Comparison of ENCODE assay signal across 8 mouse cellular contexts in genomic region chr6:94647574-94648430, GRCm38 (mm10). TPM values are rescaled to one million over a fixed set of nuclear protein-coding genes. Genes with fewer than 3 reads are reported as not detected.
DNase-seq lines count a peak whose midpoint lies in the region; ATAC-seq lines count a peak whose summit lies in the region.

No protein-coding gene starts in this region.

- DNase-seq in 3T3-L1 (ENCODE audit: low read depth, low spot score), result peak; percentile 96
- DNase-seq in ZHBTc4 (ENCODE audit: low read depth, low spot score), result peak; percentile 87
- DNase-seq in heart, embryonic 10.5 days (ENCODE audit: low spot score), result no peak
- DNase-seq in kidney, adult 8-10 months, result peak; percentile 70 to 78
- no peak for DNase-seq in urinary bladder, adult 2 months (ENCODE audit: low spot score)

- ATAC-seq in embryonic facial prominence, embryonic 12.5 days (ENCODE audit: insufficient number of reproducible peaks, insufficient read depth, low FRiP score, low TSS enrichment), result peak; percentile 81
- ATAC-seq in liver, embryonic 16.5 days (ENCODE audit: low read depth), result peak; percentile 73
- ATAC-seq in neural tube, embryonic 15.5 days (ENCODE audit: low FRiP score), result peak; percentile 79

- 0 out of 2 replicates have a peak, but pooled peaks cover 3% of the 10 kb centered on the region for H3K36me3 ChIP-seq in embryonic facial prominence, embryonic 12.5 days
- no peaks in the 10 kb centered on the region for H3K36me3 ChIP-seq in heart, embryonic 10.5 days
- no peaks in the 10 kb centered on the region for H3K36me3 ChIP-seq in liver, embryonic 16.5 days (ENCODE audit: control insufficient read depth, insufficient read depth)
- H3K36me3 ChIP-seq in neural tube, embryonic 15.5 days, result no peaks in the 10 kb centered on the region

- H3K9ac ChIP-seq in embryonic facial prominence, embryonic 12.5 days, result no peak overlapping the region
- H3K9ac ChIP-seq in liver, embryonic 16.5 days (ENCODE audit: low read depth, low read length), result no peak overlapping the region
- no peak overlapping the region for H3K9ac ChIP-seq in neural tube, embryonic 15.5 days (replicated peaks)

- peak overlapping the region; percentile 37 for H3K4me2 ChIP-seq in embryonic facial prominence, embryonic 12.5 days (replicated peaks)
- no peak overlapping the region for H3K4me2 ChIP-seq in liver, embryonic 16.5 days (ENCODE audit: low read depth, low read length)
- H3K4me2 ChIP-seq in neural tube, embryonic 15.5 days, result peak overlapping the region; percentile 17

- H3K27ac ChIP-seq in embryonic facial prominence, embryonic 12.5 days, result peak overlapping the region; percentile 77
- H3K27ac ChIP-seq in heart, embryonic 10.5 days, result peak overlapping the region; percentile 69
- H3K27ac ChIP-seq in liver, embryonic 16.5 days (ENCODE audit: low read length), result peak overlapping the region; percentile 69
- H3K27ac ChIP-seq in neural tube, embryonic 15.5 days (replicated peaks), result peak overlapping the region; percentile 77

- H3K27me3 ChIP-seq in embryonic facial prominence, embryonic 12.5 days, result no peaks in the 10 kb centered on the region
- peaks cover 15% of the 10 kb centered on the region; the same call in 1 of the 2 replicates for H3K27me3 ChIP-seq in heart, embryonic 10.5 days (ENCODE audit: insufficient read depth, poor library complexity, severe bottlenecking)
- no peaks in the 10 kb centered on the region for H3K27me3 ChIP-seq in liver, embryonic 16.5 days (ENCODE audit: control insufficient read depth, insufficient read depth, low read depth, low read length)
- no peaks in the 10 kb centered on the region; the same call in 1 of the 2 replicates for H3K27me3 ChIP-seq in neural tube, embryonic 15.5 days (replicated peaks)

- no peak overlapping the region for H3K4me3 ChIP-seq in embryonic facial prominence, embryonic 12.5 days
- no peak overlapping the region for H3K4me3 ChIP-seq in heart, embryonic 10.5 days
- no peak overlapping the region for H3K4me3 ChIP-seq in liver, embryonic 16.5 days (ENCODE audit: low read depth, low read length)
- H3K4me3 ChIP-seq in neural tube, embryonic 15.5 days (replicated peaks), result no peak overlapping the region

- H3K9me3 ChIP-seq in embryonic facial prominence, embryonic 12.5 days, result no peaks in the 10 kb centered on the region
- H3K9me3 ChIP-seq in heart, embryonic 10.5 days, result no peaks in the 10 kb centered on the region
- H3K9me3 ChIP-seq in liver, embryonic 16.5 days (replicated peaks; ENCODE audit: control insufficient read depth, low read length), result no peaks in the 10 kb centered on the region
- no peaks in the 10 kb centered on the region for H3K9me3 ChIP-seq in neural tube, embryonic 15.5 days (replicated peaks)

- WGBS in embryonic facial prominence, embryonic 12.5 days, result 2% methylated on average over 10 of the region's 10 CpGs
- WGBS in heart, embryonic 10.5 days, result 10% methylated on average over 10 of the region's 10 CpGs
- WGBS in liver, embryonic 16.5 days (ENCODE audit: insufficient replicate concordance), result 36% methylated on average over 10 of the region's 10 CpGs
- WGBS in neural tube, embryonic 15.5 days, result 11% methylated on average over 10 of the region's 10 CpGs

- peaks cover 59% of the 10 kb centered on the region for H3K4me1 ChIP-seq in embryonic facial prominence, embryonic 12.5 days
- H3K4me1 ChIP-seq in heart, embryonic 10.5 days, result peaks cover 44% of the 10 kb centered on the region
- peaks cover 9% of the 10 kb centered on the region for H3K4me1 ChIP-seq in liver, embryonic 16.5 days (ENCODE audit: control insufficient read depth, low read depth, low read length)
- peaks cover 48% of the 10 kb centered on the region for H3K4me1 ChIP-seq in neural tube, embryonic 15.5 days

RNA-seq across cellular contexts. Expression of gene Lrig1, which starts 52.2 kb away (rescaled TPM):
- 20.1 and 23.3 TPM in 2 replicates for polyA plus RNA-seq in embryonic facial prominence, embryonic 12.5 days (2016; fragmentation: Nextera tagmentation; extraction: Ambion mirVana)
- polyA plus RNA-seq in heart, embryonic 10.5 days (2016; fragmentation: Nextera tagmentation; extraction: Ambion mirVana), result 9.7 and 11.8 TPM in 2 replicates
- 2.7 and 4.5 TPM in 2 replicates for polyA plus RNA-seq in liver, embryonic 16.5 days (2015; fragmentation: Nextera tagmentation; extraction: Ambion mirVana)
- polyA plus RNA-seq in neural tube, embryonic 15.5 days (2015; fragmentation: Nextera tagmentation; extraction: Ambion mirVana), result 14.5 and 15.0 TPM in 2 replicates
- polyA plus RNA-seq in urinary bladder, adult 2 months (2012; rRNA removed), result 10.8 and 13.8 TPM in 2 replicates

Comparison
In these comparisons a context has a peak if more than half of its experiments do, and no peak if none do; other contexts are left out.
1. DNase-seq: peak in 3T3-L1 (single experiment), ZHBTc4 (single experiment) and kidney, adult 8-10 months (2 of 2); none in heart, embryonic 10.5 days (single experiment) and urinary bladder, adult 2 months (single experiment).
2. Peak in every context shown above with its lines, with median percentiles within 50 percentile points of each other: ATAC-seq and H3K27ac ChIP-seq.